Mouse (Mus musculus): Measurements from ENCODE around the gene Myo1d.
A peak's percentile ranks its signal among the peaks of the same experiment; 100 is the strongest.
"Not testable (repeated sequence)": the region's sequence is repeated elsewhere in the genome, so short reads cannot be mapped to it uniquely, and the experiment has no call there.

Gene Myo1d

DNA sequence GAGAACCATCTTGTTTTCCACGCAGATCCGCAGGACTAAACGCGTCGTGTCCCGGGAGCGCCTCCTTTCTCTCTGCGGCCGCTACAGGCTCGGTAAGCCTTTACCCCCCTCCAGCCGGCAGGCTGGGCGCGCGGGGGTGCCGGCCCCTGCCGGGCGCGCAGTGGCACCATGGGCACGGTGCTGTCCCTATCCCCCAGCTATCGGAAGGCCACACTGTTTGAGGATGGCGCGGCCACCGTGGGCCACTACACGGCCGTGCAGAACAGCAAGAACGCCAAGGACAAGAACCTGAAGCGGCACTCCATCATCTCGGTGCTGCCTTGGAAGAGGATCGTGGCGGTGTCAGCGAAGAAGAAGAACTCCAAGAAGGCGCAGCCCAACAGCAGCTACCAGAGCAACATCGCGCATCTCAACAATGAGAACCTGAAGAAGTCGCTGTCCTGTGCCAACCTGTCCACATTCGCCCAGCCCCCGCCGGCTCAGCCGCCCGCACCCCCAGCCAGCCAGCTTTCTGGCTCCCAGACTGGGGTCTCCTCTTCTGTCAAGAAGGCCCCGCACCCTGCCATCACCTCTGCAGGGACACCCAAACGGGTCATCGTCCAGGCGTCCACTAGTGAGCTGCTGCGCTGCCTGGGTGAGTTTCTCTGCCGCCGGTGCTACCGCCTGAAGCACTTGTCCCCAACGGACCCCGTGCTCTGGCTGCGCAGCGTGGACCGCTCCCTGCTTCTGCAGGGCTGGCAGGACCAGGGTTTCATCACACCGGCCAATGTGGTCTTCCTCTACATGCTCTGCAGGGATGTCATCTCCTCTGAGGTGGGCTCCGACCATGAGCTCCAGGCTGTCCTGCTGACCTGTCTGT lies 302.3 kb downstream of the Myo1d start:
- peak; percentile 30 for DNase-seq

DNA sequence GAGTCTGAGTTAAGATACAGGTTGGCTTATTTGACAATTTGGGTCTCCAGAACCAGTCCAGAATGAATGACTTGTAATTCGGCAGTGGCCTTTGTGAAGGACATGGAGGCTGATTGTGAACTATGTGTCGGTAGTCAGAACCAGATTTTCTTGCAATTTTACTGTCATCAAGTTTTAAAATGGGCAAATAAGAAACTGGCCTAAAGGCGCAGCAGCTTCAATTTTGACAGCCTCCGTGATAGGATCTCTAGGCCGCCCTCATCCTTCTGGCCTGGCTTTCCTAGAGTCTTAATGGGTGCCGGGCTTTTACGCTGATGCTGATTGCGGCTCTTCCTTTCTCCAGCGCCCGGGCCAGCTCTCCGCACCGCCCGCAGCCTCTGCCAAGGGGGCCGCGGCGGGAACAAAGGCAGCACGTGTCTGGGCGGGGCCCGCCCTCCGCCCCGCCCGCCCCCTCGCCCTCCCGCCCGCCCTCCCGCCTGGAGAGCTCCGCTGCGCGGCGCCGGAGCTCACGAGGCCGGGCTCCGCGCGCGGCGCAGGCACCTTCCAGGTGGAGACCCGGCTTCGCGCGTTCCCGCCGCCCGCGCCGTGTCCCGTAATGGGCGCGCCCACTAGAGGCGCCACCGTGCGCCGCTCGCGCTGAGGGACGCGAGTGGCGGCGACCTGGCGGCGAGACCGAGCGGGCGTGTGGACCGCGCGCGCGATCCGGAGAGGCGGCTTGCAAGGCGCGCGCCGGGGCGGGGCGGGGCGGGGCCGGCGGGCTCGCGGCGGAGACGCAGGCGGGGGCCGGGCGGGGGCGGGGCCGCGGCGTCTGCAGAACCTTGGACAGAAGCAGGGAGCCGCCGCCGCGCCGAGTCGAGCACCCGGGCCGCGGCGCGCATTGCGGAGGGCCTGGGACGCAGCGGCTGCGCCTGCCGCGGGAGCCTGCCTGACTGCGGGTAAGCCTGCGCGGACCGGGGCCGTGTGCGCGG lies 303.3 kb downstream of the Myo1d start, which contains the start of gene Cdk5r1:
Cdk5r1 (plus strand) TSS at position 802 of the 968 bp plus-strand sequence.
- peak; percentile 89 for DNase-seq

DNA sequence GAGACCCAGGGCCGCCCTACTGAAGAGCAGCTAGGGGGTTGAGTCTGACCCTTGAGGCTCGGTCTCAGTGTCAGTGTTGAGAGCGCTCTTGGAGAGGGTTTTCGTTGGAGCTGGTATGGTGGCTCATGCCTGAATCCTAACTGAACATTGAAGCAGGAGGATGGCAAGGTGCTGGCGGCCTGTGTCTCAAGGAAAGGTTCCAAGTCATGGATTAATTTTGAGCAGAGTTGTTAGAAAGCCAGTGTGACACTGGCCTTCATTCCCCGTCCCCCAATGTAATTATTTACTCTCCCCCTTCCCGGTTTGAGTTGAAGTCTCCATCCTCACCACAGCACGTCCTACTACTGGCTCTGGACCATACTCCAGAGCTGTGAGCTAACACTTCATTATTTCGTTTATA lies 304.3 kb downstream of the Myo1d start:
- DNase-seq = no peak

DNA sequence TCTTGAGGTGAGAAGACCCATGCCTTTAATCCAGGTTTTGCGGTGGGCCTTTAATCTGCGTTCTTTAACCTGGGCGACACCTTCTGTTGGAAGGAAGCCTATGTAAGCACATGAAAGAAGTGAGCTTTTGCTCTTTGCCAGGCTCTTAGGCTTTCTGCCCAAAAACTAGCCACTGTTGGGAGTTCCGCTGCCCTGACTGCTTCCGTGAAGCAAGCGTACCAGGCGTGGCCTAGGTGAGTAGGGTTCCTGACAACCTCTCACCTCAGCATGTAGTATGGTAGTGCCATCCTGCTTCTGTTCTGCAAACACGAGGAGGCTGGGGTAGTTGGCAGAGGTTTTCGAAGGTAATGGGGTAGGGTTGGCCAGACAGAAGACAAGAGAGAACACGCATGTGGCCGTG lies 305.0 kb downstream of the Myo1d start:
- peak; percentile 54 for DNase-seq

DNA sequence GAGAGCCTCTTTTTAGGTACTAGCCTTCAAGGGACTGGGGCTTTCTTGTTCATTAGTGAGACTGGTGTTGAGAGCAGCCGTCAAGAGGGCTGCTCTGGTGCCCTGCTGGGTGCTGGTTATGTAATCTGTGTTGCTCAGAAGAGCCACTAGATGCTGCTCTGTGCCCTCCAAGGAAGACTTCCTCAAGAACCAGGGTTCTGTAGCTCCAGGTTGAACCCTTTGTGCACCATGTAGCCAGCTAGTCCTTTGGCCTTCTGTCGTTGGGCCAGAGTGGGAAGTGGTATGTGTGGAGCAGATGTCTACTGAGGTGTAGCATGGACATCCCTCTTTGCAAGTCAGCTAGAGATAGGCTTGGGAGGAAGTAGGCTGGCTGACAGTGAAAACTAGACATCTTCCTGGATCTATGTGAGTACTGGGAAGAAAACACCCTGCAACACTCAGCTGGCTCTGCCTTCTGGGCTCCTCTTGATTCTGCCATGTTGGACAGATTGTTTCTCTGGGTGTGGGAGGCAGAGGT lies 305.6 kb downstream of the Myo1d start:
- peak; percentile 30 for DNase-seq

DNA sequence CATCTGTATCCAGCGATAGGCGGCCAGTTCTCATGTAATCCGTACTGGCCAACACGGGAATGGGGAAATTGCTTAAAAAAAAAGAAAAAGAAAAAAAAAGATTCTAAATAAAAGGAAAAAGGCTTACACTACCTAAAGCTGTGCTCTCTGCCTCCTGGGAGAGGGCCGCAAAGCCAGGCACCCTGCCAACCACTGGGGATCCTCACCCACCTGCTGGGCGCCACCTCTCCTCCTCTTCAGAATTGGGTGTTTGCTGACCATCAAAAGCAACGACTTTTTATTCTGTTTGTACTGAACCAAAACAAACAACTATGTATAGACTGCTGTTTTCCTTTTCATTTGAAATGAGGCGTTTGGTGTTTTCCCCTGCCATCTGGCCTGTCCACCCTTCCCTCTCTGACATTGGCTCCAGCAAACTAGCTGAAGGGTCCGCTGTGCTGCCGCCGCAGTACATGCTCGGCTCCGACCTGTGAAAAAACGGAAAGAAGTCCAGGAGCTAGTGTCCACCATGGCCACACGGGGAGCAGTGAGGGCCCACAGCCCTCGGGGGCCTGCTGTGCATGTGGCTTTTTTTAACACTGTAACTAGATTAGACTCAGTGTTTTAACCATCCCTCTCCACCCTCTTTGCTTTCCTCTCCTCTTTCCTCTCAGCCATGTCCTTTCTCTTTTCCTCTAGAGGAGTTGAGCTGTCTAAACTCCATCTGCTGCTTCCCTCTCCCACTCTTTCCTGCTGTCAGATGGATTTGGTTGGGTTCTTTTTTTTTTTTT lies 307.8 kb downstream of the Myo1d start:
- DNase-seq = no peak

DNA sequence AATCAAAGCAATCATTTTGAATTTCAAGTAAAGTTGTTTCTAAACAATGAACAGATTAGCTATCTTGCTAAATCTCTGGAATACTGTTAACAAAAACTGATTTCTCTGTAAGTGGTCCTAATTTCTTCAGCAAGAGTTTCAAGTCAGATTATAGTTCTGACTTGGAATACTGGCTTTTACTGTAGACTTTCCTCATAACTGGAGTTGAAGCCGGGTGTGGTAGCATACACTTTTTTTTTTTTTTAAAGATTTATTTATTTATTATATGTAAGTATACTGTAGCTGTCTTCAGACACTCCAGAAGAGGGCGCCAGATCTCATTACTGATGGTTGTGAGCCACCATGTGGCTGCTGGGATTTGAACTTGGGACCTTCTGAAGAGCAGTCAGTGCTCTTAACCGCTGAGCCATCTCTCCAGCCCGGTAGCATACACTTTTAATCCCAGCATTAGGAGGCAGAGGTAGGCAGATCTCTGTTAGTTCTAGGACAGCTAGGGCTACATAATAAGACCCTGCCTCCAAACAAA lies 316.2 kb downstream of the Myo1d start:
- not testable (repeated sequence) for DNase-seq

DNA sequence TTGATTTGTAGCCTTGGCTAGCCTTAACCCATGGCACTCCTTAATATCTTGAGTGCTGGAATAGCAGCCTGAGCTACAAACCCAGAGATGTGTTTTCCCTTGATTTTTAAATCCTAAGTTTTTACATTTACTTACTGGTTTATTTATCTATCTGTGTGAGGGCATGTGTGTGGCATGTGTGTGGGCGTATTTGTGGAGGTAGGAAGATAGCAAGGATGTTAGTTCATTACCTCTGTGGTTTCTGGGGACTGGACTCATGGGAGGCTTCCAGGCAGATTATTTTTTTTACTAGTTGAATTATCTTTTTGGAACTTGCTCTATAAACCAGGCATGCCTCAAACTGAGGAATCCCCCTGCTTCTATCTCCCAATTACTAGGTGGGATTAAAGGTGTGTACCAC lies 326.6 kb downstream of the Myo1d start:
- no peak for DNase-seq

DNA sequence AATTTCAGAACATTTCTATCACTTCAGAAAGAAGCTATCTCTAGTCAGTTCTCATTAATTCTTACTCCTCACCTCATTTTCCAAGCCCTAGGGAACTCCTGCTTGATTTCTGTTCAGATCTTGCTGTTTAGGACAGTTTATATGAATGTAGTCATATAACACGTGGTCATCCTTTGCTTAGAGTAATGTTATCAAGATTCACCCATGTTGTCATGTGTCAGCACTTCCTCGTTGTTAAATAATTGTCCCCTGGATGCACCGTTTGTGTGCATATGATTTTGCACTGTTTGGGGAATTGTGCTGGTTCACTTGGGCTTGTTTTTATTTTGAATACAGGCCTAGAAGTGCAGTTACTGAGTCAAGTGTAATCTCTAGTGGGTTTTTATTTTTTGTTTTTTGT lies 327.6 kb downstream of the Myo1d start:
- DNase-seq = no peak

DNA sequence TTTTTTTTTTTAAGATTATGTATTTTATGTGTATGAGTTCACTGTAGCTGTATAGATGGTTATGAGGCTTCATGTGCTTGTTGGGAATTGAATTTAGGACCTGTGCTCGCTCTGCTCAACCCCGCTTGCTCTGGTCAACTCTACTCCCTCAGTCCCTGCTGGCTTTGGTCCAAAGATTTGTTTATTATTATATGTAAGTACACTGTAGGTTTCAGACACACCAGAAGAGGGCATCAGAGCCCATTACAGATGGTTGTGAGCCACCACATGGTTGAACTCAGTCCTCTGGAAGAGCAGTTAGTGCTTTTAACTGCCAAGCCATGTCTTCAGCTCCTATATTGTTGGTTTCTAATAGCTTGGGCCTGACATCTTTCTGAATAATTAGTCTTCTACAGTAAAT lies 330.0 kb downstream of the Myo1d start:
- no peak for DNase-seq

DNA sequence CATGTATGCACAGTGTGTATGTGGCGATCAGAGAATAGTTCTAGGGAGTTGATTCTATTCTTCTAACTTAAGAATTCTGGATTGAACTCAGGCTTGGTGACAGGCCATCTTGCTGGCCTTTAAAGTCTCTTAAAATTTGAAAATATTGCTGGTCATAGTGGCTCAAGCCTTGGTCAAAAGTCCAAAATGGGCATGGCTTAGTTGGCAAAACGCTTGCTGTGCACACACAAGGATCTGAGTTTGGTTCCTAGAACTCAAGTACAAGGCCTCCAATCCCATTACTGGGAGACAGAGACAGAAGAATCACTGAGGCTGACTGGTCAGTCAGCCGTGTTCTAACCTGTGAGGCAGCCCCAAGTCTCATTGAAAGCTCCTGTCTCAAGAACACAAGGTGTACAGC lies 332.9 kb downstream of the Myo1d start:
- no peak for DNase-seq
